Mouse (Mus musculus) liver, embryonic 16.5 days (tissue): Measurements from ENCODE around the gene Rtl1. TPM values are rescaled to one million over a fixed set of nuclear protein-coding genes. Genes with fewer than 3 reads are reported as not detected.

ENCODE experiments used
- ATAC-seq: fragments of 200-750 bp; cut with Nextera tagmentation; 2 replicates; pipeline ENCODE4 v1.8.0; 2017; ENCODE audit warnings: low read depth, mild to moderate bottlenecking, moderate number of reproducible peaks, moderate library complexity
- H3K27ac ChIP-seq: fragments of 300-500 bp; sonication (generic); 2 replicates; pipeline ENCODE4 v1.5.1; 2014; ENCODE audit warnings: mild to moderate bottlenecking, low read length
- H3K27me3 ChIP-seq: fragments of 300-500 bp; sonication (generic); 2 replicates; pipeline ENCODE4 v1.6.1; 2014; ENCODE audit warnings: low read depth, low read length, mixed read lengths; ENCODE audit not compliant: control insufficient read depth, insufficient read depth
- H3K36me3 ChIP-seq: fragments of 300-500 bp; sonication (generic); 2 replicates; pipeline ENCODE4 v1.6.1; 2014; ENCODE audit warnings: mild to moderate bottlenecking; ENCODE audit not compliant: control insufficient read depth, insufficient read depth
- H3K4me1 ChIP-seq: fragments of 300-500 bp; sonication (generic); 2 replicates; pipeline ENCODE4 v1.6.1; 2014; ENCODE audit warnings: low read depth, low read length, mixed read lengths; ENCODE audit not compliant: control insufficient read depth
- H3K4me2 ChIP-seq: fragments of 300-500 bp; sonication (generic); 2 replicates; pipeline ENCODE4 v1.6.1; 2014; ENCODE audit warnings: low read depth, low read length, mixed read lengths
- H3K4me3 ChIP-seq: fragments of 300-500 bp; sonication (generic); 2 replicates; pipeline ENCODE4 v1.5.1; 2014; ENCODE audit warnings: low read depth, mild to moderate bottlenecking, low read length
- H3K9ac ChIP-seq: fragments of 300-500 bp; sonication (generic); 2 replicates; pipeline ENCODE4 v1.6.1; 2014; ENCODE audit warnings: low read depth, low read length
- H3K9me3 ChIP-seq: fragments of 300-500 bp; sonication (generic); replicated peaks from 2 replicates; pipeline ENCODE4 v1.6.1; 2016; ENCODE audit warnings: low read length; ENCODE audit not compliant: control insufficient read depth
- WGBS: fragments of 180-500 bp; shearing (Covaris S2); extraction: QIAGEN DNeasy Blood & Tissue Kit; methylation state at CpG from one replicate; pipeline ENCODE4 v1.1.7; 2014; ENCODE audit not compliant: insufficient replicate concordance; 5-methylcytosine and 5-hydroxymethylcytosine counted together
- polyA plus RNA-seq: library from polyadenylated mRNA; unstranded; fragments of >200 nt; fragmentation: Nextera tagmentation; extraction: Ambion mirVana; gene quantifications from 2 replicates; pipeline ENCODE4 v1.2.1, GENCODE M21; 2015

Rtl1 gene
- polyA plus RNA-seq, 1 experiment from 2014 or later, result 0.68 TPM

DNA sequence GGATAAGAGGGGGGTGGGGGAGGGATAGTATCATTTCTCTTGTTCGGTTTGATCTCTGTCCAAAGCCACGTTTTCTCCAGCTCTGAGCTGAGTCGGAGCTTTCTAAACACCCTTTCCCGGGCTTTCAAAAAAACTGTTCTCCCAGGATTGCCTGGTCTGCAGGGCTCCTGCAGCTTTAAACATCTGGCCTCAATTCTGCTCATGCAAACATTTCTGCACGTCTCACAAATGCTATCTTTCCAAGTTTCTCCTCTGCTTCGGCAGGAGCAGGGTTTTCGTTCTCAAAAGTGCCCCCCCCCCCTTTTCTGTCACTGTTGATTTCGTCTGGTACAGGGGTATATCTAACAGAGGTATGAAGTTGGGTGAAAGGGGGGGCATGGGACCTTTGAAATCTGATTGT, 3.9 kb downstream of the Rtl1 start:
- Histone ChIP-seq H3K4me3 (no peak overlapping the region), H3K4me2 (no peak overlapping the region), H3K27ac (no peak overlapping the region), H3K27me3 (no peaks in the 10 kb centered on the region), H3K4me1 (peaks cover 3% of the 10 kb centered on the region), H3K9ac (no peak overlapping the region), H3K36me3 (no peaks in the 10 kb centered on the region; the same call in none of the 2 replicates), H3K9me3 (no peaks in the 10 kb centered on the region)
- ATAC-seq, result no peak
- WGBS, result 51% methylated on average over 8 of the region's 8 CpGs

- Histone ChIP-seq H3K9me3 (no peaks in the 10 kb centered on the region), H3K36me3 (no peaks in the 10 kb centered on the region; the same call in none of the 2 replicates), H3K9ac (no peak overlapping the region), H3K27me3 (no peaks in the 10 kb centered on the region), H3K27ac (no peak overlapping the region), H3K4me2 (no peak overlapping the region), H3K4me1 (peaks cover 3% of the 10 kb centered on the region), H3K4me3 (no peak overlapping the region)
- ATAC-seq, result no peak
- 55% methylated on average over 6 of the region's 6 CpGs for WGBS
Measured at GRCm38 (mm10) chr12:109595753-109596152, 4.4 kb downstream of the Rtl1 start.

DNA sequence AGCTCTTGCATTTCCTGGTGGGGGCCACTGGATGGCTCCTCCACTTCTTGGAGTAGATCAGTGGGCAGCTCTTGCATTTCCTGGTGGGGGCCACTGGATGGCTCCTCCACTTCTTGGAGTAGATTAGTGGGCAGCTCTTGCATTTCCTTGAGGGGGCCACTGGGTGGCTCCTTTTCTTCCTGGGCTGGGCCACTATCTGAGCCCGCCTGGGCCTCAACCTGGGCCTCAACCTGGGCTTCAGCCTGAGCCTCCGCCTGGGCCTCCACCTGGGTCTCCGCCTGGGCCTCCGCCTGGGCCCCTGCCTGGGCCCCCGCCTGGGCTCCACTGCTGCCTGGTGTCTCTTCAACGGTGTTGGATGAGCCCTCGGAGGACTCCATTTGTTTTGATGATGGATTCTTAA, 5.2 kb downstream of the Rtl1 start:
- no peak for ATAC-seq
- H3K27ac ChIP-seq, result no peak overlapping the region
- H3K4me3 ChIP-seq, result no peak overlapping the region
- peaks cover 3% of the 10 kb centered on the region for H3K4me1 ChIP-seq
- H3K36me3 ChIP-seq, result no peaks in the 10 kb centered on the region; the same call in none of the 2 replicates
- no peaks in the 10 kb centered on the region for H3K27me3 ChIP-seq
- H3K4me2 ChIP-seq, result no peak overlapping the region
- no peak overlapping the region for H3K9ac ChIP-seq
- no peaks in the 10 kb centered on the region for H3K9me3 ChIP-seq
- 66% methylated on average over 7 of the region's 7 CpGs for WGBS

- H3K9me3 ChIP-seq, result no peaks in the 10 kb centered on the region
- WGBS, result 48% methylated on average over 5 of the region's 5 CpGs
- H3K4me2 ChIP-seq, result no peak overlapping the region
- H3K4me3 ChIP-seq, result no peak overlapping the region
- H3K27ac ChIP-seq, result no peak overlapping the region
- no peak overlapping the region for H3K9ac ChIP-seq
- H3K27me3 ChIP-seq, result no peaks in the 10 kb centered on the region
- no peaks in the 10 kb centered on the region for H3K4me1 ChIP-seq
- H3K36me3 ChIP-seq, result no peaks in the 10 kb centered on the region
- ATAC-seq, result no peak
Measured at GRCm38 (mm10) chr12:109582185-109582584, 17.9 kb downstream of the Rtl1 start.

DNA sequence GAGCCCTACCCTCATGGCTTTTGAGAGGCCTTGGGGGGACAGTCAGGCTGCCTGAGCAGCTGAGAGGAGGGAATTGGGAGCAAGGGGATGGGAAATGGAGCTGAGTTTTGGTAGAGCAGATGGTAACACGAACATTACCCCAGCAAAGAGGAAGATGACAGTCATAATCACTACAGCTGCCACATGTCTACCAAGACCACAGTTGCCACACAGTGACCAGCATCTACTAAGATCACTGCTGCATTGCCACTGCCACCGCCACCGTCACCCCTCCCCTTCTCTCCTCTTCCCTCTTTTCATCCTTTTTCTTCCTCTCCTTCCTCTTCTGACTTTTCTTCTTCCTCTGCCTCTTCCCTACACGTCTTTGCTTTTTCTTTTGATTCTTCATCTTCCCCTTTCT, 27.9 kb downstream of the Rtl1 start:
- H3K27me3 ChIP-seq, result no peaks in the 10 kb centered on the region
- H3K9ac ChIP-seq, result no peak overlapping the region
- H3K4me2 ChIP-seq, result no peak overlapping the region
- H3K4me3 ChIP-seq, result no peak overlapping the region
- ATAC-seq, result no peak
- H3K9me3 ChIP-seq, result no peaks in the 10 kb centered on the region
- H3K36me3 ChIP-seq, result no peaks in the 10 kb centered on the region
- no peak overlapping the region for H3K27ac ChIP-seq
- WGBS, result 43% methylated on average over 4 of the region's 4 CpGs
- H3K4me1 ChIP-seq, result no peaks in the 10 kb centered on the region; the same call in 1 of the 2 replicates

GRCm38 (mm10) chr12:109560111-109560695, 39.9 kb downstream of the Rtl1 start:
- H3K4me2 ChIP-seq, result no peak overlapping the region
- no peak overlapping the region for H3K4me3 ChIP-seq
- no peaks in the 10 kb centered on the region for H3K36me3 ChIP-seq
- no peaks in the 10 kb centered on the region for H3K27me3 ChIP-seq
- no peaks in the 10 kb centered on the region for H3K9me3 ChIP-seq
- no peaks in the 10 kb centered on the region for H3K4me1 ChIP-seq
- no peak overlapping the region for H3K9ac ChIP-seq
- no peak overlapping the region for H3K27ac ChIP-seq
- no peak for ATAC-seq
- 62% methylated on average over 10 of the region's 10 CpGs for WGBS

DNA sequence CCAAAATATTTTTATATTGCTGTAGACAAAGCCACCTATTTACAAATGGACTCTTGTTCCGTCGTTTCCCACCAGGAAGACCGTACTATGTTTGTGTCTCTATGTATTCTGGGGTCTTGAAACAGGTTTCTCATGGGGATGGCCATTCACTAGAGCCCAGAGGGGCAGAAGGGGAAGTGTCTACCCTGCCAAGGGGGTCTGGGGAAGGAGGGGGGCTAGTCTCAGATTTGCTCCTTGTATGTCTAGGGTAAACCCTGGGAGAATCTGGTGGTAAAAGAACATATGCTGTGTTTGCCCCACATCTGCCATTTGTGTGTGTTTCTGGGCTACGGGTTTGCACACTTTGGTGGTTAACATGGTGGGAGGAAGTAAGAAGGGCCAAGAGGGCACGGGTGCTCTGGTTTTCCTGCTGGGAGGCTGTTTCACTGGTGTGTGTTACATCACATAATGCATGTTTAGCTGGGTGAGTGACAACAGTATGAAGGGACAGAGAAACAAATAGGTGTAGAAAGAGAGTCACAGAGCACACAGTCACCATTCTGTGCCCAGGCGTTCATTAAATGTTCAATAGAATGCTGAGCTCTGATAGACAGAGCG, 41.1 kb downstream of the Rtl1 start:
- H3K4me3 ChIP-seq, result no peak overlapping the region
- 58% methylated on average over 7 of the region's 7 CpGs for WGBS
- H3K9me3 ChIP-seq, result no peaks in the 10 kb centered on the region
- H3K36me3 ChIP-seq, result no peaks in the 10 kb centered on the region
- H3K27ac ChIP-seq, result no peak overlapping the region
- H3K4me1 ChIP-seq, result no peaks in the 10 kb centered on the region
- no peaks in the 10 kb centered on the region for H3K27me3 ChIP-seq
- H3K4me2 ChIP-seq, result no peak overlapping the region
- ATAC-seq, result no peak
- H3K9ac ChIP-seq, result no peak overlapping the region

- Histone ChIP-seq H3K4me2 (no peak overlapping the region), H3K4me1 (no peaks in the 10 kb centered on the region), H3K4me3 (no peak overlapping the region), H3K27ac (no peak overlapping the region), H3K9ac (no peak overlapping the region), H3K36me3 (no peaks in the 10 kb centered on the region), H3K9me3 (no peaks in the 10 kb centered on the region), H3K27me3 (no peaks in the 10 kb centered on the region)
- no peak for ATAC-seq
- 69% methylated on average over 12 of the region's 12 CpGs for WGBS
Measured at GRCm38 (mm10) chr12:109558226-109558824, 41.8 kb downstream of the Rtl1 start.

DNA sequence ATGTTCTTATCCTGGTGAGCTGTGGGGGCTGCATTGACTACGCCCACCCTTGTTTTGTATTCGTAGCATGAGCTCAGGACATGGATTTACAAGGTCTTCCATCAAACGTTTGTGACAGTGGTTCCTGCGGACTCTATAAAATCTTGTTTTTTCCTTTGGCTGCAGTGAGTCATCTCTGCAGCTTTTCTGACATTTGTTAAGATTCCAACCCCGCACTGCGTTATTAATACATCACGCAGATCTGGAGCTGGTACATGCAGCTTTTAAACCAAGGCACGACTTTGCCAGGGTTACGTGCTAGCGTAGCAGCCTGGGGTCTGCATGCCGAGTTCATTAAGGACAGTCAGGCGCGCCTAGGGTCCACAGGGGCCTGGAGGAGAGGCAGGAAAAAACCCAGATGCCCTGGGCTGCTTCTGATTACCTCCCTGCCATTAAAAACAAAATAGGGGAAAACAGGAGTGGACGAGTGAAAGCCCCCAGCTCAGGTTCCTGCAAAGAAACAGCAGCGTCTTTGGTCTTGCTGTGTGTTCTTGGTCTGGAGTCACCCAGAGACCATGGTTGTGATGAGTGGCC, 44.2 kb downstream of the Rtl1 start:
- WGBS, result 58% methylated on average over 15 of the region's 15 CpGs
- H3K36me3 ChIP-seq, result no peaks in the 10 kb centered on the region
- no peaks in the 10 kb centered on the region for H3K27me3 ChIP-seq
- no peak overlapping the region for H3K4me3 ChIP-seq
- no peaks in the 10 kb centered on the region for H3K9me3 ChIP-seq
- H3K27ac ChIP-seq, result no peak overlapping the region
- H3K4me1 ChIP-seq, result no peaks in the 10 kb centered on the region
- H3K4me2 ChIP-seq, result no peak overlapping the region
- ATAC-seq, result no peak
- no peak overlapping the region for H3K9ac ChIP-seq
